Mouse (Mus musculus): ENCODE results near the gene Mink1. TPM values are rescaled to one million over a fixed set of nuclear protein-coding genes. Genes with fewer than 3 reads are reported as not detected.
A peak's percentile ranks its signal among the peaks of the same experiment; 100 is the strongest.

The Mink1 gene
- polyA plus RNA-seq, 1 experiment: 322 TPM

GRCm38 (mm10) chr11:70586954-70587353, 24.3 kb downstream of the Mink1 start:
- DNase-seq (ENCODE audit: extremely low spot score in 1 of 2, low spot score in 1 of 2): no peak

GRCm38 (mm10) chr11:70591733-70592132, 29.1 kb downstream of the Mink1 start:
- DNase-seq (ENCODE audit: extremely low spot score in 1 of 2, low spot score in 1 of 2): no peak

GRCm38 (mm10) chr11:70594253-70594989, 31.7 kb downstream of the Mink1 start:
- DNase-seq (ENCODE audit: extremely low spot score in 1 of 2, low spot score in 1 of 2): no peak

GRCm38 (mm10) chr11:70595638-70596037, 33.0 kb downstream of the Mink1 start:
- DNase-seq (ENCODE audit: extremely low spot score in 1 of 2, low spot score in 1 of 2): no peak

GRCm38 (mm10) chr11:70596094-70596493, 33.4 kb downstream of the Mink1 start:
- no peak for DNase-seq (ENCODE audit: extremely low spot score in 1 of 2, low spot score in 1 of 2)

- DNase-seq (ENCODE audit: extremely low spot score in 1 of 2, low spot score in 1 of 2): no peak
Measured at GRCm38 (mm10) chr11:70597301-70597700, 34.6 kb downstream of the Mink1 start.

- no peak for DNase-seq (ENCODE audit: extremely low spot score in 1 of 2, low spot score in 1 of 2)
Measured at GRCm38 (mm10) chr11:70598451-70598953, 35.8 kb downstream of the Mink1 start.

GRCm38 (mm10) chr11:70605024-70605566, 42.4 kb downstream of the Mink1 start:
- DNase-seq (ENCODE audit: extremely low spot score in 1 of 2, low spot score in 1 of 2): peak; percentile 58 to 84

- no peak for DNase-seq (ENCODE audit: extremely low spot score in 1 of 2, low spot score in 1 of 2)
Measured at GRCm38 (mm10) chr11:70606717-70607116, 44.0 kb downstream of the Mink1 start.

- no peak for DNase-seq (ENCODE audit: extremely low spot score in 1 of 2, low spot score in 1 of 2)
Measured at GRCm38 (mm10) chr11:70607611-70608010, 44.9 kb downstream of the Mink1 start.

GRCm38 (mm10) chr11:70608381-70609066, 45.8 kb downstream of the Mink1 start:
- no peak for DNase-seq (ENCODE audit: extremely low spot score in 1 of 2, low spot score in 1 of 2)

GRCm38 (mm10) chr11:70610752-70611151, 48.1 kb downstream of the Mink1 start:
- no peak for DNase-seq (ENCODE audit: extremely low spot score in 1 of 2, low spot score in 1 of 2)

GRCm38 (mm10) chr11:70612505-70612904, 49.8 kb downstream of the Mink1 start:
- DNase-seq (ENCODE audit: extremely low spot score in 1 of 2, low spot score in 1 of 2): no peak

- no peak for DNase-seq (ENCODE audit: extremely low spot score in 1 of 2, low spot score in 1 of 2)
Measured at GRCm38 (mm10) chr11:70615074-70615473, 52.4 kb downstream of the Mink1 start.

- no peak for DNase-seq (ENCODE audit: extremely low spot score in 1 of 2, low spot score in 1 of 2)
Measured at GRCm38 (mm10) chr11:70615516-70616093, 52.9 kb downstream of the Mink1 start, which contains the start of gene 4930544D05Rik. Gene 4930544D05Rik, plus strand, starts transcription at chr11:70615848.

- DNase-seq (ENCODE audit: extremely low spot score in 1 of 2, low spot score in 1 of 2): no peak
Measured at GRCm38 (mm10) chr11:70619101-70619500, 56.4 kb downstream of the Mink1 start, which contains the start of gene Chrne. Gene Chrne, minus strand, starts transcription at chr11:70619216.

- no peak for DNase-seq (ENCODE audit: extremely low spot score in 1 of 2, low spot score in 1 of 2)
Measured at GRCm38 (mm10) chr11:70621972-70622814, 59.5 kb downstream of the Mink1 start.

GRCm38 (mm10) chr11:70623053-70623742, 60.5 kb downstream of the Mink1 start:
- DNase-seq (ENCODE audit: extremely low spot score in 1 of 2, low spot score in 1 of 2): no peak

GRCm38 (mm10) chr11:70625473-70625872, 62.8 kb downstream of the Mink1 start:
- DNase-seq (ENCODE audit: extremely low spot score in 1 of 2, low spot score in 1 of 2): peak in 1 of 2 experiments; percentile 48
